Mouse (Mus musculus) hindbrain, embryonic 13.5 days (tissue): ENCODE data around the gene Gpr12. TPM values are rescaled to one million over a fixed set of nuclear protein-coding genes. Genes with fewer than 3 reads are reported as not detected.
"Not testable (repeated sequence)": the region's sequence is repeated elsewhere in the genome, so short reads cannot be mapped to it uniquely, and the experiment has no call there.

ENCODE experiments used
- ATAC-seq: fragments of 200-750 bp; cut with Nextera tagmentation; 2 replicates; pipeline ENCODE4 v1.8.0; 2017; ENCODE audit warnings: moderate TSS enrichment; ENCODE audit not compliant: low FRiP score
- H3K27ac ChIP-seq: fragments of 300-500 bp; sonication (generic); 2 replicates; pipeline ENCODE4 v1.5.1; 2015; ENCODE audit warnings: inconsistent platforms, mild to moderate bottlenecking, moderate library complexity
- H3K27me3 ChIP-seq: fragments of 300-500 bp; sonication (generic); 2 replicates; pipeline ENCODE4 v1.6.1; 2015; ENCODE audit warnings: mild to moderate bottlenecking, inconsistent platforms
- H3K36me3 ChIP-seq: fragments of 300-500 bp; sonication (generic); 2 replicates; pipeline ENCODE4 v1.6.1; 2015; ENCODE audit warnings: mild to moderate bottlenecking, inconsistent platforms
- H3K4me1 ChIP-seq: fragments of 300-500 bp; sonication (generic); replicated peaks from 2 replicates; pipeline ENCODE4 v1.6.1; 2015; ENCODE audit warnings: inconsistent platforms
- H3K4me2 ChIP-seq: fragments of 300-500 bp; sonication (generic); 2 replicates; pipeline ENCODE4 v1.6.1; 2015; ENCODE audit warnings: inconsistent platforms, mild to moderate bottlenecking, moderate library complexity
- H3K4me3 ChIP-seq: fragments of 300-500 bp; sonication (generic); 2 replicates; pipeline ENCODE4 v1.5.1; 2015; ENCODE audit warnings: mild to moderate bottlenecking, inconsistent platforms
- H3K9ac ChIP-seq: fragments of 300-500 bp; sonication (generic); 2 replicates; pipeline ENCODE4 v1.6.1; 2015; ENCODE audit warnings: mild to moderate bottlenecking, inconsistent platforms
- H3K9me3 ChIP-seq: fragments of 300-500 bp; sonication (generic); 2 replicates; pipeline ENCODE4 v1.6.1; 2016; ENCODE audit warnings: inconsistent platforms
- WGBS: fragments of 180-500 bp; shearing (Covaris S2); methylation state at CpG from one replicate; pipeline ENCODE4 v1.1.7; 2015; 5-methylcytosine and 5-hydroxymethylcytosine counted together
- polyA plus RNA-seq: library from polyadenylated mRNA; unstranded; fragments of >200 nt; fragmentation: Nextera tagmentation; extraction: Ambion mirVana; gene quantifications from 2 replicates; pipeline ENCODE4 v1.2.1, GENCODE M21; 2015

The Gpr12 gene
- polyA plus RNA-seq, 1 experiment from 2014 or later: 9.6 TPM

- WGBS: 91% methylated on average over 3 of the region's 3 CpGs
- H3K9me3 ChIP-seq: no peaks in the 10 kb centered on the region
- ATAC-seq: no peak
Observed at GRCm38 (mm10) chr5:146576668-146577067, 8.4 kb downstream of the Gpr12 start.

GRCm38 (mm10) chr5:146572735-146573042 is 12.3 kb downstream of the Gpr12 start:
- H3K27me3 ChIP-seq, H3K4me2 ChIP-seq, H3K4me3 ChIP-seq, H3K27ac ChIP-seq, H3K36me3 ChIP-seq, H3K4me1 ChIP-seq, H3K9me3 ChIP-seq, ATAC-seq, H3K9ac ChIP-seq: not testable (repeated sequence)
- 94% methylated on average over 4 of the region's 4 CpGs for WGBS

More at GRCm38 (mm10) chr5:146576668-146577067, 8.4 kb downstream of the Gpr12 start:
- no peak overlapping the region for H3K9ac ChIP-seq
- H3K4me3 ChIP-seq: no peak overlapping the region
- H3K4me1 ChIP-seq: no peaks in the 10 kb centered on the region
- H3K27ac ChIP-seq: no peak overlapping the region
- no peak overlapping the region for H3K4me2 ChIP-seq
- peaks cover 6% of the 10 kb centered on the region; the same call in 1 of the 2 replicates for H3K27me3 ChIP-seq
- no peaks in the 10 kb centered on the region for H3K36me3 ChIP-seq

GRCm38 (mm10) chr5:146571830-146572734 is 13.0 kb downstream of the Gpr12 start:
- not testable (repeated sequence) for H3K27me3 ChIP-seq, H3K4me1 ChIP-seq, H3K4me2 ChIP-seq, H3K36me3 ChIP-seq, H3K9ac ChIP-seq, H3K9me3 ChIP-seq, H3K4me3 ChIP-seq, H3K27ac ChIP-seq
- 0 out of 2 replicates have a peak, but pooled peaks have one; percentile 57 for ATAC-seq
- 66% methylated on average over 6 of the region's 6 CpGs for WGBS

GRCm38 (mm10) chr5:146570179-146570578 is 14.9 kb downstream of the Gpr12 start:
- not testable (repeated sequence) for H3K27ac ChIP-seq, H3K9ac ChIP-seq, ATAC-seq, H3K4me3 ChIP-seq, H3K4me1 ChIP-seq, H3K4me2 ChIP-seq, H3K9me3 ChIP-seq, H3K36me3 ChIP-seq, H3K27me3 ChIP-seq
- 89% methylated on average over 6 of the region's 6 CpGs for WGBS

GRCm38 (mm10) chr5:146567054-146567453 is 18.0 kb downstream of the Gpr12 start:
- H3K4me2 ChIP-seq: no peak overlapping the region
- H3K4me1 ChIP-seq: no peaks in the 10 kb centered on the region
- no peaks in the 10 kb centered on the region for H3K36me3 ChIP-seq
- 59% methylated on average over 4 of the region's 4 CpGs for WGBS
- H3K9ac ChIP-seq: no peak overlapping the region
- ATAC-seq: no peak
- H3K27ac ChIP-seq: no peak overlapping the region
- H3K4me3 ChIP-seq: no peak overlapping the region
- H3K9me3 ChIP-seq: no peaks in the 10 kb centered on the region
- no peaks in the 10 kb centered on the region for H3K27me3 ChIP-seq

- no peaks in the 10 kb centered on the region for H3K36me3 ChIP-seq
- no peaks in the 10 kb centered on the region for H3K27me3 ChIP-seq
- no peak overlapping the region for H3K9ac ChIP-seq
- no peaks in the 10 kb centered on the region for H3K9me3 ChIP-seq
- H3K4me2 ChIP-seq: no peak overlapping the region
- WGBS: 88% methylated on average over 1 of the region's 1 CpGs
- no peak overlapping the region for H3K27ac ChIP-seq
- no peak for ATAC-seq
- H3K4me1 ChIP-seq: no peaks in the 10 kb centered on the region
- no peak overlapping the region for H3K4me3 ChIP-seq
Observed at GRCm38 (mm10) chr5:146564259-146564658, 20.8 kb downstream of the Gpr12 start.

- not testable (repeated sequence) for ATAC-seq, H3K9ac ChIP-seq, H3K4me2 ChIP-seq, H3K27ac ChIP-seq, H3K4me1 ChIP-seq, H3K27me3 ChIP-seq, H3K9me3 ChIP-seq, H3K4me3 ChIP-seq, H3K36me3 ChIP-seq
- WGBS: no CpG with 5 or more reads among the region's 3 CpGs
Observed at GRCm38 (mm10) chr5:146555836-146556235, 29.2 kb downstream of the Gpr12 start, which contains the start of gene Gm3415. Gm3415 (plus strand) TSS chr5:146556136.

GRCm38 (mm10) chr5:146537347-146537746 is 47.7 kb downstream of the Gpr12 start, which contains the start of gene Gm3409:
Gm3409 (plus strand) TSS chr5:146537647.
- H3K4me3 ChIP-seq, H3K9me3 ChIP-seq, H3K36me3 ChIP-seq, H3K4me2 ChIP-seq, H3K9ac ChIP-seq, ATAC-seq, H3K27ac ChIP-seq, H3K27me3 ChIP-seq, H3K4me1 ChIP-seq: not testable (repeated sequence)
- 94% methylated on average over 3 of the region's 3 CpGs for WGBS

Other genes with a start within 250 kb of the Gpr12 start
- gene Wasf3, start 200.3 kb downstream of the Gpr12 start, polyA plus RNA-seq: 14.1 and 14.2 TPM in 2 replicates
- not detected in 2 replicates for gene Gm6408, start 103.3 kb downstream of the Gpr12 start, polyA plus RNA-seq
- gene Gm6370, start 93.9 kb downstream of the Gpr12 start, polyA plus RNA-seq: not detected in 2 replicates
- gene 4930449I24Rik, start 82.8 kb downstream of the Gpr12 start, polyA plus RNA-seq: not detected in 2 replicates
- gene Gm3402, start 71.1 kb downstream of the Gpr12 start, polyA plus RNA-seq: not detected in 2 replicates
- not detected in 2 replicates for gene Gm3404, start 59.4 kb downstream of the Gpr12 start, polyA plus RNA-seq
- gene Gm3409, start 47.6 kb downstream of the Gpr12 start, polyA plus RNA-seq: not detected in 2 replicates
- gene Gm3415, start 29.1 kb downstream of the Gpr12 start, polyA plus RNA-seq: not detected in 2 replicates
- 14.6 and 15.2 TPM in 2 replicates for gene Usp12, start 209.8 kb upstream of the Gpr12 start, polyA plus RNA-seq
- 378 and 384 TPM in 2 replicates for gene Rpl21, start 247.7 kb upstream of the Gpr12 start, polyA plus RNA-seq